8 mouse cellular contexts compared by ENCODE assay signal in genomic region chr19:4191528-4192250, GRCm38 (mm10). TPM values are rescaled to one million over a fixed set of nuclear protein-coding genes. Genes with fewer than 3 reads are reported as not detected.
DNase-seq lines count a peak whose midpoint lies in the region; ATAC-seq lines count a peak whose summit lies in the region.

Gene Ppp1ca, plus strand, starts transcription at chr19:4192065.

- H3K27me3 ChIP-seq in hindbrain, embryonic 15.5 days = no peaks in the 10 kb centered on the region

- DNase-seq in T-cell, adult 2 months (ENCODE audit: low spot score) = peak; percentile 96
- peak; percentile 93 to 97 for DNase-seq in cerebellum, postnatal 36 days
- DNase-seq in frontal cortex, postnatal 36 days (ENCODE audit: low spot score in 2 of 2) = peak; percentile 86 to 89
- peak; percentile 85 for DNase-seq in left cerebral cortex, adult 11 months (ENCODE audit: low spot score)
- DNase-seq in right cerebral cortex, adult 18-20 months = peak; percentile 94
- peak; percentile 89 for DNase-seq in urinary bladder, postnatal 10 days (ENCODE audit: low spot score)

- peak; percentile 92 for ATAC-seq in hindbrain, embryonic 15.5 days (ENCODE audit: low FRiP score, low read depth)

- peak within 1 kb of the TSS; percentile 94 for H3K27ac ChIP-seq in hindbrain, embryonic 15.5 days (replicated peaks)
- H3K27ac ChIP-seq in macrophage = peak within 1 kb of the TSS; percentile 76

- WGBS in hindbrain, embryonic 15.5 days = 9% methylated on average over 31 of the region's 47 CpGs
- 2% methylated on average over 44 of the region's 47 CpGs for WGBS in macrophage (ENCODE audit: missing documents)

- H3K4me2 ChIP-seq in hindbrain, embryonic 15.5 days = peak within 1 kb of the TSS; percentile 95

- H3K9ac ChIP-seq in hindbrain, embryonic 15.5 days = peak within 1 kb of the TSS; percentile 97

- H3K79me2 ChIP-seq in macrophage (ENCODE audit: inconsistent target) = peaks cover 36% of the 10 kb centered on the region

- H3K36me3 ChIP-seq in hindbrain, embryonic 15.5 days = peaks cover 24% of the 10 kb centered on the region
- H3K36me3 ChIP-seq in macrophage (ENCODE audit: inconsistent target) = peaks cover 33% of the 10 kb centered on the region

- H3K4me1 ChIP-seq in hindbrain, embryonic 15.5 days (replicated peaks) = peaks cover 39% of the 10 kb centered on the region

- H3K4me3 ChIP-seq in hindbrain, embryonic 15.5 days = peak within 1 kb of the TSS; percentile 87
- peak within 1 kb of the TSS; percentile 99 for H3K4me3 ChIP-seq in macrophage (ENCODE audit: inconsistent target)

- no peaks in the 10 kb centered on the region for H3K9me3 ChIP-seq in hindbrain, embryonic 15.5 days

RNA-seq across cellular contexts. Expression of gene Ppp1ca, which starts in this region (rescaled TPM):
- polyA plus RNA-seq in hindbrain, embryonic 15.5 days (2015; fragmentation: Nextera tagmentation; extraction: Ambion mirVana) = 582 and 587 TPM in 2 replicates
- total RNA-seq in macrophage (2018; cell fraction: chromatin; rRNA removed) = 100 to 1,000 TPM in 4 of 26 experiments, 10 to 100 TPM in 22; 18.3 to 159 (median 72.4) TPM
- total RNA-seq in macrophage (2018; cell fraction: cytosol; rRNA removed) = 100 to 1,000 TPM; 243 to 343 (median 284) TPM
- total RNA-seq in macrophage (2018; cell fraction: nucleus; rRNA removed) = 100 to 1,000 TPM in 11 of 26 experiments, 10 to 100 TPM in 15; 34.9 to 158 (median 91.0) TPM
- 375 to 413 TPM (median 395 TPM) in 3 replicates for polyA plus RNA-seq in macrophage (2018)

Comparison
In these comparisons a context has a peak if more than half of its experiments do, and no peak if none do; other contexts are left out.
1. Peak in every context shown above with its lines: DNase-seq, ATAC-seq, H3K4me3 ChIP-seq and H3K27ac ChIP-seq.